Mouse (Mus musculus): ENCODE measurements around the gene Ascc2. TPM values are rescaled to one million over a fixed set of nuclear protein-coding genes. Genes with fewer than 3 reads are reported as not detected.

Gene Ascc2
- polyA plus RNA-seq, 1 experiment = 54.5 TPM

GRCm38 (mm10) chr11:4646409-4646808, 8.9 kb downstream of the Ascc2 start:
- peaks cover 2% of the 10 kb centered on the region; the same call in 1 of the 2 replicates for H3K36me3 ChIP-seq (ENCODE audit: control insufficient read depth, insufficient read depth, low read length)
- no peaks in the 10 kb centered on the region for H3K4me1 ChIP-seq (ENCODE audit: control insufficient read depth, insufficient read depth, low read length)
- no peak overlapping the region for H3K27ac ChIP-seq (ENCODE audit: control insufficient read depth, insufficient read depth, low read depth, low read length)

GRCm38 (mm10) chr11:4659818-4660217, 22.3 kb downstream of the Ascc2 start:
- no peaks in the 10 kb centered on the region for H3K27me3 ChIP-seq (ENCODE audit: control insufficient read depth, insufficient read depth, low read length)
- H3K4me1 ChIP-seq (ENCODE audit: control insufficient read depth, insufficient read depth, low read length) = no peaks in the 10 kb centered on the region; the same call in 1 of the 2 replicates
- TF ChIP-seq CTCF (IDR thresholded peaks at IDR 0.05; ENCODE audit: control insufficient read depth, insufficient read depth, insufficient replicate concordance, low read depth, low read length) (no peak), POLR2A (IDR thresholded peaks at IDR 0.05; ENCODE audit: control insufficient read depth, low read depth, low read length) (no peak)
- no peak overlapping the region for H3K4me3 ChIP-seq (ENCODE audit: control insufficient read depth, low read depth, low read length)
- H3K36me3 ChIP-seq (ENCODE audit: control insufficient read depth, insufficient read depth, low read length) = peaks cover 3% of the 10 kb centered on the region; the same call in 1 of the 2 replicates
- H3K27ac ChIP-seq (ENCODE audit: control insufficient read depth, insufficient read depth, low read depth, low read length) = no peak overlapping the region

More at GRCm38 (mm10) chr11:4646409-4646808, 8.9 kb downstream of the Ascc2 start:
- TF ChIP-seq CTCF (IDR thresholded peaks at IDR 0.05; ENCODE audit: control insufficient read depth, insufficient read depth, insufficient replicate concordance, low read depth, low read length) (no peak), POLR2A (IDR thresholded peaks at IDR 0.05; ENCODE audit: control insufficient read depth, low read depth, low read length) (no peak)
- no peaks in the 10 kb centered on the region for H3K27me3 ChIP-seq (ENCODE audit: control insufficient read depth, insufficient read depth, low read length)
- no peak overlapping the region for H3K4me3 ChIP-seq (ENCODE audit: control insufficient read depth, low read depth, low read length)

DNA sequence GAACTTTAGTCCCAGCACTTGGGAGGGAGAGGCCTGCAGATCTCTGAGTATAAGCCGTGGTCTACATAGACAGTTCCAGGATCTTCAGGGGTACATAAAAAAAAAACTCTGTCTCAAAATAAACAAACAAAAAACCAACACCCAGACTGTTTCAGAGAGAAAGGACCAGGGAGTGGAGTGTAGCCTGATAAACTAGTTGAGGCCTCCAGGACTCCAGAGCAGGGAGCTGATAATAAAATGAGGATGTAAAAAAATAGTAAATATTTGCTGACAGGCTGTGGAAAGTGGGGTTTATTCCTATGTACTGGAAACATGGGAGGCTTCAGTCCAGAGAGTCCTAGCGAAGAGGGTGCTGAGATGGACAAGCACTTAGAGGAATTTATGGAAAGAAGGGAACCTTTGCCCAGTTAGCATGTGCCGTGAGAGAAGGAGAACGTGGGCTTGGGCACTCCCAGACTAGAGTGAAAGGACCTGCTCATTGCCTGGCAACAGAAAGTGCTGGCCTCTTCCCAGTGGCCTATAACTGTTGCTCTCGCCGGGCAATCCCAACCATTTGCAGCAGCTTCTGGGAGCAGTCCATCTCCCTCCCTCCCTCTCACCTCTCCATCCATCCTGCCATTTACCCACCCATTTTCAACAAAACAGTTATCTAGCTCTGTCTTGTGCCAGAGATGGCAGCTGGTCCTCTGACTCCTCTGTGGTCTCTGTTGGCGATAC, 22.9 kb downstream of the Ascc2 start:
- TF ChIP-seq CTCF (IDR thresholded peaks at IDR 0.05; ENCODE audit: control insufficient read depth, insufficient read depth, insufficient replicate concordance, low read depth, low read length) (no peak), POLR2A (IDR thresholded peaks at IDR 0.05; ENCODE audit: control insufficient read depth, low read depth, low read length) (no peak)
- Histone ChIP-seq H3K27ac (ENCODE audit: control insufficient read depth, insufficient read depth, low read depth, low read length) (no peak overlapping the region), H3K4me1 (ENCODE audit: control insufficient read depth, insufficient read depth, low read length) (no peaks in the 10 kb centered on the region; the same call in 1 of the 2 replicates), H3K27me3 (ENCODE audit: control insufficient read depth, insufficient read depth, low read length) (no peaks in the 10 kb centered on the region), H3K36me3 (ENCODE audit: control insufficient read depth, insufficient read depth, low read length) (peaks cover 3% of the 10 kb centered on the region; the same call in 1 of the 2 replicates), H3K4me3 (ENCODE audit: control insufficient read depth, low read depth, low read length) (no peak overlapping the region)

DNA sequence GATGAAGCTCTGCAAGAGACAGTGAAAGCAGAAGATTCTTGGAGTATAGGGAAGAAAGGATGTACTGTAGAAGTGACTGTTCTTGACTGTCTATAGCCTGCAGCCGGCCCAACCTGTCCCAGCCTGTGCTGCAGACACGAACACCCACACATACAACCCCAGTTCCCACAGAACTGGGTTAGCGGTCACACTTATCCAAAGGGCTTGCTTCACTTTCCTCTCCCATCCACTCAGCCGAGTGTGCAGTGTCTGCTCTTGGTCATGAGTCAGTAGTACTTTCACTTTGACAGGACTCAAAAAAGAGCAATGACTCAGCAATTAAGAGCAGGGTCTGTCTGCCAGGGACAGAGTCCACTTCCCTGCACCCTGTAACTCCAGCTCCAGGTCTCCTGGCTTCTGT, 23.8 kb downstream of the Ascc2 start:
- peaks cover 3% of the 10 kb centered on the region; the same call in 1 of the 2 replicates for H3K36me3 ChIP-seq (ENCODE audit: control insufficient read depth, insufficient read depth, low read length)

DNA sequence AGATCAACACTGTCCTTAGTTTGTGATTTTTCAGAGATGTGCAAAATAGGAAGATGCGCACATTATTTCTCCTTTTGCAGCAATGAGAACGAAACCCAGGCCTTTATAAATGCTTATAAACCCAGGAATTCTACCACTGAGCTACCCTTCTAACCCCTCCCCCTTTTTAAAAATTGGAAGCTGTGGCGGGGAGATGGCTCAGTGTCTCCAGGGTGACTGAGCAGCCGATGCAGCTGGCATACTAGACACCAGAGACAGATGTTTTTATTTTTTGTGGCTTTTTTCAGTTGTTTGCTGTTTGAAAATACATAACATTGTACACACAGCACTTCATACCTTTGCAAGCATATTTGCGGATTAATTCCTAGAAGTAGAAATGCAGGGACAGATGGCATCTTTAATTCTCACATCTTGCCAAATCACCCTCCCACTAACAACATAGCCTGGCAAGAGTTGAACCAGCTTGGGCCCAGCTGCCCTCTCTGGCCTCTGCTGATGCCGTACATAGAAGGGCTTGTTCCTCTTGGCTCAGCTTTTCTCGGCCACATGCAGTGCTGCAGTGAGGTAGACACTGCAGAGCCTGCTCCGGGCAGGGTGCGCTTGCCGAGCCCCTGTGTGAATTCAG, 24.4 kb downstream of the Ascc2 start:
- no peaks in the 10 kb centered on the region for H3K27me3 ChIP-seq (ENCODE audit: control insufficient read depth, insufficient read depth, low read length)
- TF ChIP-seq POLR2A (IDR thresholded peaks at IDR 0.05; ENCODE audit: control insufficient read depth, low read depth, low read length) = no peak
- no peak for TF ChIP-seq CTCF (IDR thresholded peaks at IDR 0.05; ENCODE audit: control insufficient read depth, insufficient read depth, insufficient replicate concordance, low read depth, low read length)
- no peaks in the 10 kb centered on the region; the same call in 1 of the 2 replicates for H3K4me1 ChIP-seq (ENCODE audit: control insufficient read depth, insufficient read depth, low read length)
- H3K36me3 ChIP-seq (ENCODE audit: control insufficient read depth, insufficient read depth, low read length) = peaks cover 3% of the 10 kb centered on the region; the same call in 1 of the 2 replicates
- no peak overlapping the region for H3K27ac ChIP-seq (ENCODE audit: control insufficient read depth, insufficient read depth, low read depth, low read length)
- no peak overlapping the region for H3K4me3 ChIP-seq (ENCODE audit: control insufficient read depth, low read depth, low read length)

More for the DNA sequence above, 23.8 kb downstream of the Ascc2 start:
- Histone ChIP-seq H3K4me1 (ENCODE audit: control insufficient read depth, insufficient read depth, low read length) (no peaks in the 10 kb centered on the region; the same call in 1 of the 2 replicates), H3K27ac (ENCODE audit: control insufficient read depth, insufficient read depth, low read depth, low read length) (no peak overlapping the region), H3K27me3 (ENCODE audit: control insufficient read depth, insufficient read depth, low read length) (no peaks in the 10 kb centered on the region), H3K4me3 (ENCODE audit: control insufficient read depth, low read depth, low read length) (no peak overlapping the region)
- TF ChIP-seq CTCF (IDR thresholded peaks at IDR 0.05; ENCODE audit: control insufficient read depth, insufficient read depth, insufficient replicate concordance, low read depth, low read length) (no peak), POLR2A (IDR thresholded peaks at IDR 0.05; ENCODE audit: control insufficient read depth, low read depth, low read length) (no peak)

DNA sequence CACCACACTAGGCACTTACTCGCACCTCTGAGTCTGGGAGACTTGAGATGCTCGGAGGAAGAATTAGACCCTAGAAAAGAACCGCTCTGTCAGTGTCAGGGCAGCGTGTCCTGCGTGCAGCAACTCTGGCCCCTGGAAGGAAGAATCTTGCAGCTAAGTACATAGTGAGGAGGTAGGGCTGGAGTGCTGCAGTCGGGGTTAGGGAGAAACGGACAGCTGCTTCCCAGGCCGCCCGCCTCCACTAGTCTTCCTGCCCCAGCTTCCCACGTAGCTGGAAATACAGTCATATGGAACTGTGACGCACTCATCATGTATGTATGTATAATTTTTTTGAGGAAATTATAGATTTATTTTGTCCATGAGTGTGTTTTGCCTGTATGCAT, 24.9 kb downstream of the Ascc2 start:
- Histone ChIP-seq H3K4me3 (ENCODE audit: control insufficient read depth, low read depth, low read length) (no peak overlapping the region), H3K36me3 (ENCODE audit: control insufficient read depth, insufficient read depth, low read length) (peaks cover 3% of the 10 kb centered on the region; the same call in 1 of the 2 replicates), H3K4me1 (ENCODE audit: control insufficient read depth, insufficient read depth, low read length) (no peaks in the 10 kb centered on the region; the same call in 1 of the 2 replicates), H3K27me3 (ENCODE audit: control insufficient read depth, insufficient read depth, low read length) (no peaks in the 10 kb centered on the region), H3K27ac (ENCODE audit: control insufficient read depth, insufficient read depth, low read depth, low read length) (no peak overlapping the region)
- TF ChIP-seq CTCF (IDR thresholded peaks at IDR 0.05; ENCODE audit: control insufficient read depth, insufficient read depth, insufficient replicate concordance, low read depth, low read length) = no peak
- no peak for TF ChIP-seq POLR2A (IDR thresholded peaks at IDR 0.05; ENCODE audit: control insufficient read depth, low read depth, low read length)

DNA sequence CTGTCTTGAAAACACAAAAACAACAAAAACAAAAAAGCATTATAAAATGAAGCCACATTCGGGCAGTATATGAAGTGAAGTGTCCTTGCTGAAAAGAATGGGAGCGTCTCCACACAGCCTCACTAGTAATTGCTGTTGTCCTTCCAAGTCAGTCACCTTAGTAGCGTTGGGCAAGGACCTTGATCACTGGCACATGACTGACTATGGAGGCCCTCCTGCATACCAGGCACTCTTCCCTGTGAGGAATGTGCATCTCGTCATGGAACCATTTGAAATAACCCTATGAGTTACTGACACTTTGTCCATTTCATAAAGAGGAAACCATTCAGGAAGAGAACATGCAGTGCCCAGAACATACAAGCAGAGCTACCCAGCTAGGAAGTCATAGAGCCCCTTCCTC, 34.2 kb downstream of the Ascc2 start:
- Histone ChIP-seq H3K4me3 (ENCODE audit: control insufficient read depth, low read depth, low read length) (no peak overlapping the region), H3K27ac (ENCODE audit: control insufficient read depth, insufficient read depth, low read depth, low read length) (no peak overlapping the region), H3K27me3 (ENCODE audit: control insufficient read depth, insufficient read depth, low read length) (no peaks in the 10 kb centered on the region), H3K36me3 (ENCODE audit: control insufficient read depth, insufficient read depth, low read length) (no peaks in the 10 kb centered on the region; the same call in 1 of the 2 replicates), H3K4me1 (ENCODE audit: control insufficient read depth, insufficient read depth, low read length) (no peaks in the 10 kb centered on the region)
- no peak for TF ChIP-seq CTCF (IDR thresholded peaks at IDR 0.05; ENCODE audit: control insufficient read depth, insufficient read depth, insufficient replicate concordance, low read depth, low read length)
- TF ChIP-seq POLR2A (IDR thresholded peaks at IDR 0.05; ENCODE audit: control insufficient read depth, low read depth, low read length) = no peak
